Mouse (Mus musculus) embryonic facial prominence, embryonic 14.5 days (tissue): ENCODE results near the gene Prodh2. TPM values are rescaled to one million over a fixed set of nuclear protein-coding genes. Genes with fewer than 3 reads are reported as not detected.

Source experiments
- ATAC-seq: fragments of 200-750 bp; cut with Nextera tagmentation; 2 replicates; pipeline ENCODE4 v1.8.0; 2017; ENCODE audit warnings: low read depth, moderate number of reproducible peaks, moderate TSS enrichment
- DNase-seq: peaks from one replicate; pipeline ENCODE4 v3.0.0-alpha.2; 2015; ENCODE audit warnings: low spot score
- H3K27ac ChIP-seq: fragments of 300-500 bp; sonication (generic); replicated peaks from 2 replicates; pipeline ENCODE4 v1.5.1; 2014; ENCODE audit warnings: low read depth, mild to moderate bottlenecking, low read length, moderate library complexity
- H3K27me3 ChIP-seq: fragments of 300-500 bp; sonication (generic); replicated peaks from 2 replicates; pipeline ENCODE4 v1.6.1; 2014; ENCODE audit warnings: low read length; ENCODE audit not compliant: control insufficient read depth, insufficient read depth
- H3K36me3 ChIP-seq: fragments of 300-500 bp; sonication (generic); 2 replicates; pipeline ENCODE4 v1.6.1; 2014; ENCODE audit warnings: low read length, mixed read lengths; ENCODE audit not compliant: control insufficient read depth, insufficient read depth
- H3K4me1 ChIP-seq: fragments of 300-500 bp; sonication (generic); 2 replicates; pipeline ENCODE4 v1.6.1; 2014; ENCODE audit warnings: antibody characterized with exemption, low read length; ENCODE audit not compliant: control insufficient read depth, insufficient read depth
- H3K4me2 ChIP-seq: fragments of 300-500 bp; sonication (generic); 2 replicates; pipeline ENCODE4 v1.6.1; 2014; ENCODE audit warnings: low read depth, mild to moderate bottlenecking, low read length, moderate library complexity, mixed read lengths
- H3K4me3 ChIP-seq: fragments of 300-500 bp; sonication (generic); 2 replicates; pipeline ENCODE4 v1.5.1; 2014; ENCODE audit warnings: low read depth, mild to moderate bottlenecking, low read length
- H3K9ac ChIP-seq: fragments of 300-500 bp; sonication (generic); 2 replicates; pipeline ENCODE4 v1.6.1; 2014; ENCODE audit warnings: low read depth, mild to moderate bottlenecking, low read length, moderate library complexity, mixed read lengths
- H3K9me3 ChIP-seq: fragments of 300-500 bp; sonication (generic); 2 replicates; pipeline ENCODE4 v1.6.1; 2016; ENCODE audit warnings: low read length; ENCODE audit not compliant: control insufficient read depth
- WGBS: fragments of 180-500 bp; shearing (Covaris S2); extraction: QIAGEN DNeasy Blood & Tissue Kit; methylation state at CpG from one replicate; pipeline ENCODE4 v1.1.7; 2014; 5-methylcytosine and 5-hydroxymethylcytosine counted together
- microRNA-seq: library from miRNA; unstranded; fragments of <30 nt; microRNA quantifications from one replicate; pipeline ENCODE4, GENCODE M21; 2016; ENCODE audit warnings: borderline number of aligned reads
- polyA plus RNA-seq: library from polyadenylated mRNA; unstranded; fragments of >200 nt; fragmentation: Nextera tagmentation; extraction: Ambion mirVana; gene quantifications from 2 replicates; pipeline ENCODE4 v1.2.1, GENCODE M21; 2014

Prodh2 gene
- polyA plus RNA-seq, 1 experiment from 2014 or later, result not detected

GRCm38 (mm10) chr7:30557901-30558514 lies 64.6 kb downstream of the Prodh2 start:
- no peak for ATAC-seq
- Histone ChIP-seq H3K27me3 (no peaks in the 10 kb centered on the region), H3K4me1 (peaks cover 21% of the 10 kb centered on the region), H3K9me3 (no peaks in the 10 kb centered on the region), H3K36me3 (peaks cover 37% of the 10 kb centered on the region), H3K4me3 (peak overlapping the region; percentile 75; the same call in 1 of the 2 replicates), H3K9ac (peak overlapping the region; percentile 71; the same call in 1 of the 2 replicates), H3K4me2 (peak overlapping the region; percentile 83), H3K27ac (no peak overlapping the region)
- 92% methylated on average over 13 of the region's 13 CpGs for WGBS
- DNase-seq, result no peak

DNA sequence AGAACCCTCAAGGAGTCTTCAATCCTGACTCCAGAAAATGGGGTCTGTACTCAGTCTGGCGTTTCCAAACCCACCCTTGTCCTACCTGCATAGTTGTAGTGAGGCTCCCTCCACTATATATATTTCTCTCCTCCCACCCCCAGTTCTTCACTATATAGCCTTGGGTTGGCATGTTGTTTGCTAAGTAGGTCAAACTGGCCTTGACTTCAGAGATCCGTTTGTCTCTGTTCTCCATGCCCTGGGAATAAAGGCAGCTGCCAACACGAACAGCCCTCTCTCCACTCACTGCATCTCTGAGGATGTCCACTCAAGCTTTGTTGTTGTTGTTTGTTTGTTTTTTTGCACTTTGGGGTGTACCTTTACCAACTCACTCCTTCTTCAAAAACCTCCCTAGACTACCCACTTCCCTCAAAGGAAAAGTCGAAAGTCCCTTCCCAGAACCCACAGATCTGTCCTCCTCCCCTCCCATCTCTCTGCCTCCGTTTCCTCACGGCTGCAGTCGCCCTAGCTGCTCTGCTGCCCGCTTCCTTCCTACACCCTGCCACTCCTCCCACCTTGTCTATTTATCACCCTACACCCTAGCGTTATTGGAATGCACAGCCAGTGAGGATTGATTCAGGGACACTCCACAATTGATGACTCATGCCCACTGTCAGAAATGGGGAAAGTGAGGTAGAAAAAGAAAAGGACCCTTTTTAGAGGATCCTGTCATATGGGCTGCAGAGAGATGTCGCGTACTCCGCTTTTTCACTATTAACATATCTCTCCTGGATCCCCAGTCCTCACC lies 65.4 kb downstream of the Prodh2 start:
- peaks cover 13% of the 10 kb centered on the region for H3K4me1 ChIP-seq

DNA sequence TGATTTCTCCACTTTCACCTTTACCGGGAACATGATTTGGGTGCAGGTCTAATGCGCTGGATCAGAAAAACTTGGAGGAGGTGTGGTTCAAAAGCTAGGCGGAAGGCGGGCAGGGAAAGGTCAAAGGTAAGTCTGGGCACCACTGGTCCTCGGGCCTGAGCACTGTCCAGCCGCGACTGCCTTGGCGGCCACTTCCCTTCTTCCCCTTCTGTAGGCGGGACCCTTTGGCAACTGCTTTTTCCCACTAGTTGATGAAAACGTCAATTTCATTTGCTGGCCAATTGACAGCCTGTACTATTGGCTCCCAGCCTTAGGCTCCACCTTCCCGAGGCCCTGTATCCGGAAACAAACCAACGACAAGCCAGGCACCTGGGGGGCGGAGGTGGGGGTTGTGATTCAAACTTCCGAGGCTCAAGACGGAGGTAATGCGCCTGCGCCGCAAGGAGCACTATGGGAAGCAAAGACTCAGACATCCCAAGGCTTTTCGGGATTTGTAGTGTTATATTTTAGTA lies 66.1 kb downstream of the Prodh2 start, which contains the start of gene Lin37:
Gene Lin37, minus strand, starts transcription at position 396 of the 512 bp plus-strand sequence.
- Histone ChIP-seq H3K4me2 (peak within 1 kb of the TSS; percentile 83), H3K9ac (peak within 1 kb of the TSS; percentile 71), H3K4me1 (peaks cover 13% of the 10 kb centered on the region), H3K27me3 (no peaks in the 10 kb centered on the region), H3K27ac (0 out of 2 replicates have a peak within 1 kb of the TSS, but pooled peaks have one; percentile 63), H3K36me3 (peaks cover 36% of the 10 kb centered on the region), H3K4me3 (peak within 1 kb of the TSS; percentile 75), H3K9me3 (no peaks in the 10 kb centered on the region)
- ATAC-seq (peak; percentile 89), DNase-seq (peak; percentile 99)
- WGBS, result 0% methylated on average over 20 of the region's 20 CpGs

More for the DNA sequence above, 65.4 kb downstream of the Prodh2 start:
- H3K9me3 ChIP-seq, result no peaks in the 10 kb centered on the region
- H3K27ac ChIP-seq, result no peak overlapping the region
- peaks cover 37% of the 10 kb centered on the region for H3K36me3 ChIP-seq
- peak overlapping the region; percentile 75 for H3K4me3 ChIP-seq
- ATAC-seq (no peak), DNase-seq (no peak)
- WGBS, result 14% methylated on average over 12 of the region's 12 CpGs
- H3K4me2 ChIP-seq, result peak overlapping the region; percentile 83
- H3K9ac ChIP-seq, result peak overlapping the region; percentile 71
- no peaks in the 10 kb centered on the region for H3K27me3 ChIP-seq

GRCm38 (mm10) chr7:30560296-30560695 lies 66.9 kb downstream of the Prodh2 start:
- 75% methylated on average over 2 of the region's 2 CpGs for WGBS
- ATAC-seq (no peak), DNase-seq (no peak)
- H3K4me3 ChIP-seq, result 0 out of 2 replicates have a peak overlapping the region, but pooled peaks have one; percentile 75
- peaks cover 13% of the 10 kb centered on the region for H3K4me1 ChIP-seq
- H3K27me3 ChIP-seq, result no peaks in the 10 kb centered on the region
- H3K36me3 ChIP-seq, result peaks cover 36% of the 10 kb centered on the region
- H3K9me3 ChIP-seq, result no peaks in the 10 kb centered on the region
- peak overlapping the region; percentile 83 for H3K4me2 ChIP-seq
- 0 out of 2 replicates have a peak overlapping the region, but pooled peaks have one; percentile 63 for H3K27ac ChIP-seq
- H3K9ac ChIP-seq, result no peak overlapping the region

- Histone ChIP-seq H3K36me3 (peaks cover 32% of the 10 kb centered on the region), H3K9ac (peak overlapping the region; percentile 85), H3K27ac (peak overlapping the region; percentile 69), H3K4me1 (peaks cover 13% of the 10 kb centered on the region), H3K4me2 (peak overlapping the region; percentile 65), H3K4me3 (peak overlapping the region; percentile 88), H3K9me3 (no peaks in the 10 kb centered on the region), H3K27me3 (no peaks in the 10 kb centered on the region)
- WGBS, result 1% methylated on average over 27 of the region's 27 CpGs
- ATAC-seq (no peak), DNase-seq (peak; percentile 34)
Observed at GRCm38 (mm10) chr7:30562526-30563116, 69.2 kb downstream of the Prodh2 start.

Small RNAs within 50 kb of the gene (microRNA-seq; reads per million reads assigned to microRNA genes)
- 1.2 reads per million for gene Gm38670

Other genes with a start within 250 kb of the Prodh2 start
- 0.22 and 0.28 TPM in 2 replicates for gene Thap8, start 213.5 kb upstream of the Prodh2 start, polyA plus RNA-seq
- 7.5 and 7.7 TPM in 2 replicates for gene Wdr62, start 213.2 kb upstream of the Prodh2 start, polyA plus RNA-seq
- gene Clip3, start 201.9 kb upstream of the Prodh2 start, polyA plus RNA-seq, result 51.8 and 58.1 TPM in 2 replicates
- gene Alkbh6, start 184.9 kb upstream of the Prodh2 start, polyA plus RNA-seq, result 69.4 and 72.3 TPM in 2 replicates
- gene Syne4, start 178.8 kb upstream of the Prodh2 start, polyA plus RNA-seq, result 25.4 and 35.4 TPM in 2 replicates
- gene E130208F15Rik, start 171.9 kb upstream of the Prodh2 start, polyA plus RNA-seq, result not detected in 2 replicates
- gene Sdhaf1, start 169.7 kb upstream of the Prodh2 start, polyA plus RNA-seq, result 18.8 and 19.5 TPM in 2 replicates
- 4.2 and 4.7 TPM in 2 replicates for gene Lrfn3, start 130.8 kb upstream of the Prodh2 start, polyA plus RNA-seq
- 82.9 and 97.0 TPM in 2 replicates for gene Tyrobp, start 79.9 kb upstream of the Prodh2 start, polyA plus RNA-seq
- gene Hcst, start 73.8 kb upstream of the Prodh2 start, polyA plus RNA-seq, result 2.2 and 2.4 TPM in 2 replicates
- gene Nfkbid, start 71.9 kb upstream of the Prodh2 start, polyA plus RNA-seq, result 1.0 and 2.0 TPM in 2 replicates
- 51.0 and 53.6 TPM in 2 replicates for gene Aplp1, start 48.1 kb upstream of the Prodh2 start, polyA plus RNA-seq
- 0.45 and 0.82 TPM in 2 replicates for gene Kirrel2, start 35.9 kb upstream of the Prodh2 start, polyA plus RNA-seq
- gene Nphs1, start 35.3 kb upstream of the Prodh2 start, polyA plus RNA-seq, result 0.22 and 0.35 TPM in 2 replicates
- gene Arhgap33, start 41.4 kb downstream of the Prodh2 start, polyA plus RNA-seq, result 9.7 and 10.9 TPM in 2 replicates
- gene Hspb6, start 58.6 kb downstream of the Prodh2 start, polyA plus RNA-seq, result 16.8 and 20.4 TPM in 2 replicates
- gene Proser3, start 58.7 kb downstream of the Prodh2 start, polyA plus RNA-seq, result 8.1 and 9.9 TPM in 2 replicates
- gene Lin37, start 66.2 kb downstream of the Prodh2 start, polyA plus RNA-seq, result 45.7 and 50.5 TPM in 2 replicates
- gene U2af1l4, start 69.7 kb downstream of the Prodh2 start, polyA plus RNA-seq, result 85.4 and 88.0 TPM in 2 replicates
- gene Gm49396, start 69.7 kb downstream of the Prodh2 start, polyA plus RNA-seq, result 4.7 and 5.1 TPM in 2 replicates
- gene Psenen, start 70.0 kb downstream of the Prodh2 start, polyA plus RNA-seq, result 108 and 113 TPM in 2 replicates
- 2.1 and 2.9 TPM in 2 replicates for gene Igflr1, start 71.8 kb downstream of the Prodh2 start, polyA plus RNA-seq
- 11.7 and 13.3 TPM in 2 replicates for gene Kmt2b, start 95.1 kb downstream of the Prodh2 start, polyA plus RNA-seq
- gene Zbtb32, start 105.3 kb downstream of the Prodh2 start, polyA plus RNA-seq, result 0.26 and 0.45 TPM in 2 replicates
- 0.39 and 0.47 TPM in 2 replicates for gene Upk1a, start 119.2 kb downstream of the Prodh2 start, polyA plus RNA-seq
- gene Cox6b1, start 132.5 kb downstream of the Prodh2 start, polyA plus RNA-seq, result 860 and 1,015 TPM in 2 replicates
- not detected in 2 replicates for gene Etv2, start 142.2 kb downstream of the Prodh2 start, polyA plus RNA-seq
- 93.1 and 106 TPM in 2 replicates for gene Rbm42, start 156.7 kb downstream of the Prodh2 start, polyA plus RNA-seq
- gene Haus5, start 171.4 kb downstream of the Prodh2 start, polyA plus RNA-seq, result 30.7 and 35.0 TPM in 2 replicates
- not detected in 2 replicates for gene Pmis2, start 178.0 kb downstream of the Prodh2 start, polyA plus RNA-seq
- 0.37 and 0.46 TPM in 2 replicates for gene 2200002J24Rik, start 205.3 kb downstream of the Prodh2 start, polyA plus RNA-seq
- gene Atp4a, start 218.6 kb downstream of the Prodh2 start, polyA plus RNA-seq, result 0.32 and 0.54 TPM in 2 replicates
- gene Tmem147, start 235.9 kb downstream of the Prodh2 start, polyA plus RNA-seq, result 212 and 214 TPM in 2 replicates